Mouse (Mus musculus) lung, postnatal 25 days (tissue): ENCODE data around the gene Syt11.
"Not testable (repeated sequence)": the region's sequence is repeated elsewhere in the genome, so short reads cannot be mapped to it uniquely, and the experiment has no call there.

ENCODE experiments used
- DNase-seq: peaks from one replicate; pipeline ENCODE4 v3.0.0; 2022; ENCODE audit warnings: low spot score

The Syt11 gene

GRCm38 (mm10) chr3:88736556-88736955 is 38.4 kb downstream of the Syt11 start:
- no peak for DNase-seq

DNA sequence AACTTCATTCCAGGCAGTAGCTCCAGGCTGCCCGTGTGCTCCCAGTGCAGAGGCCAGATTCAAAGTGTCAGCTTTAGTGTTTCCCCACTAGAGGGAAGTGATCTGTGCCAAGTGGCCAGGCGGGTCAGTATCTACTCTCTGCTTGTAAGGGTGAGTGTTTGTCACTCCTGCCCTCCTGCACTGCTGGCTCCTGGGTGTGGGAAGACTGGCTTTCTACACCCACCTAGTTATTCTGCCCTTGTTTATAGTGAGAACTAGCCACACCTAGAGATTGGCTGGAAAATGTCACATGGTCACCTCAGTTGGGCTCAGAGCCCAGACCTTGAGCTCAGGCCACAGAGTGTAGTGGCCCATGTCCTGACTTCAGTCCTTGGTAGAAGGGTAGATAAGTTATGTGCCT is 55.9 kb downstream of the Syt11 start:
- peak; percentile 73 for DNase-seq

DNA sequence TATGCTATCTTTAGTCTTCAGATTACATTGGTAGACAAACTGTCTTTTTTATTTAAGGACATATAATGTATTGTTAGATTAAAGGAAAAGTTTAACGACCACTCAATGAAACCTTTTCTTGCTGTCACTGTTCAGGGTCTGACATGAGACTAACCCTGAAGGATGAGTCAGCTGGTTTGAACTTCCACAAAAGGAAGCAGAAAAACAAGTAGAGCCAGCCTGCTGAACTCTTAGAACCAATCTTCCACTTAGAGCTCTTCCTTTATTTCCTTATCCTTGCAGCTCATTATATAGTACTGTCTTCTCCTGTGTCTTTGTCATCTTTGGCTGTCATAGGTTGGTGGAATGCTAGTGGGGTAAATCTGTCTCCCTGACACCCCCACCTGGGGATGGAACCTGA is 57.1 kb downstream of the Syt11 start:
- DNase-seq = peak; percentile 22

- peak; percentile 25 for DNase-seq
These were observed 57.7 kb downstream of the Syt11 start for GRCm38 (mm10) chr3:88717198-88717798.

DNA sequence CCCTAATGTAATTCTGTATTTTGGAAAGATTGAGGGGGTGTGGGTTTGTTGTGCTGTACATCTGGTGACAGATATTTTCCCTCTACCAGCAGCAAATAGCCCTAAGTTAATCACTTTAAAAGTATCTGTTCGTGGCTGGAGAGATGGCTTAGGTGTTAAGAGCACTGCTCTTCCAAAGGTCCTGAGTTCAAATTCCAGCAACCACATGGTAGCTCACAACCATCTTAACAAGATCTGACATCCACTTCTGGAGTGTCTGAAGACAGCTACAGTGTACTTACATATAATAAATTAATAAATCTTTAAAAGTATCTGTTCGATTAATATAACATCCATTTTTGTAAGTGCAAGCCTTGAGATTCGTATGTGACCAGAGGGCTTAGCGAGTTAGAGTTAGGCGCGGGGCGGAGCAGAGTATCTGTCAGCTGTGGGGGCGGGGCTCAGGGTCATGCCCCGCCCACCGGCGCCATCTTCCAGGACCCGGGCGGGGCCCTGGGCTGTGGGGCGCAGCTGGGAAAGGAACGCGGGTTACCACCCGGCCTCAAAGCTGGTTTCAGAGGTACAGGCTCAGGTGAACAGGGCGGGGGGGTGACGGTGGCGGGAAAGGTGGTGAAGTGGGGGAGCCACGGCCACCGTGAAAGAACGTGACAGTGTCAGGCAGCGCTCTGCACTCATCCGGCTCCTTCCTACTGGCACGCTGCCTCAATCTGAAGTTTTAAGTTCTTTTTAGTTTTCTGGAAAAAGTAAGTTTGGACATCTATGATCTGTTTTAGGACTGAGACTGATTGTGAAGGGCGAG is 58.4 kb downstream of the Syt11 start, which contains the start of gene Rit1:
Rit1 (plus strand) TSS at position 440 of the 799 bp plus-strand sequence.
- DNase-seq = peak; percentile 82

DNA sequence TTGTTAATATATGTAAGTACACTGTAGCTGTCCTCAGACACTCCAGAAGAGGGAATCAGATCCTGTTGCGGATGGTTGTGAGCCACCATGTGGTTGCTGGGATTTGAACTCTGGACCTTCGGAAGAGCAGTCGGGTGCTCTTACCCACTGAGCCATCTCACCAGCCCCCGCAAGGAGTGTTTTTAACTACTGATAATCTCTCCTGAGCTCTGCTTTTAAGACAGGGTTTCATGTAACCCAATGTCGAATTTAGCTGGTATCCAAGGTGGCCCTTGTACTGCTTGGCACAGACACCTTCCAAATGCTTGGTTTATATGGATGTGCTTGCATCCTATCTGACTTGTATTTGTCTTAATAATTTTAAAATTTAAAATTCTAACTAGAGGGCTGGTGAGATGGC is 59.2 kb downstream of the Syt11 start:
- DNase-seq = not testable (repeated sequence)

DNA sequence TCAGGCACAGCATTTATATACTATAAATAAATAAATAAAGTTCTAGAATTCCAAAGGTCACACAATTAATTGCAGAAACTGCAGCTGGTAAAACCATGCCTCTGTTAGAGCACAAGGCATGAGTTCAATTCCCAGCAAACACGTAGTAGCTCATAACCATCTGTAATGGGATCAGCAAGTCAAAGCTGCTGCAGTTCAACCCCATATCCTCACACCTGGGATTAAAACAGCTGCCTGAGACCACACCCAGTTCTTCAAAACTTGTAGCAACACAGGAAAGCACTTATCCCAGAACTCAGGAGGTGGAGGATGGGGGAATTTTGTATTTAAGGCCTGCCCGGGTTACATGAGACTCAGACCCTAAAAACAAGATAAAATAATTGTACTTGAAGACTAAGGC is 60.2 kb downstream of the Syt11 start:
- no peak for DNase-seq

- DNase-seq = no peak
These were observed 61.3 kb downstream of the Syt11 start for GRCm38 (mm10) chr3:88713709-88714108.

- DNase-seq = no peak
These were observed 73.7 kb downstream of the Syt11 start for GRCm38 (mm10) chr3:88701222-88701621.

DNA sequence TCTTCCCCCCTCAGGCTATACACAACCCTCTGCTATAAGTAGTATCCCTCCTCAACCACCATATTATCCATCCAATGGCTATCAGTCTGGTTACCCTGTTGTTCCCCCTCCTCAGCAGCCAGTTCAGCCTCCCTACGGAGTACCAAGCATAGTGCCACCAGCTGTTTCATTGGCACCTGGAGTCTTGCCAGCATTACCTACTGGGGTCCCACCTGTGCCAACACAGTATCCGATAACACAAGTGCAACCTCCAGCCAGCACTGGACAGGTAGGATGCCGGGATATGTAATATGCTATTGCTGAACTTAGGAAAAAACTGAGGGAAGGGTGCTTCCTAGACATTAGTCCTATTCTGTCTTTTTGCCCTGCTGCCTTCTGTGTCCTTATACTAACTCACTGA is 74.7 kb downstream of the Syt11 start:
- DNase-seq = no peak

GRCm38 (mm10) chr3:88698834-88699233 is 76.1 kb downstream of the Syt11 start:
- DNase-seq = no peak

- no peak for DNase-seq
These were observed 76.9 kb downstream of the Syt11 start for GRCm38 (mm10) chr3:88698051-88698450.

DNA sequence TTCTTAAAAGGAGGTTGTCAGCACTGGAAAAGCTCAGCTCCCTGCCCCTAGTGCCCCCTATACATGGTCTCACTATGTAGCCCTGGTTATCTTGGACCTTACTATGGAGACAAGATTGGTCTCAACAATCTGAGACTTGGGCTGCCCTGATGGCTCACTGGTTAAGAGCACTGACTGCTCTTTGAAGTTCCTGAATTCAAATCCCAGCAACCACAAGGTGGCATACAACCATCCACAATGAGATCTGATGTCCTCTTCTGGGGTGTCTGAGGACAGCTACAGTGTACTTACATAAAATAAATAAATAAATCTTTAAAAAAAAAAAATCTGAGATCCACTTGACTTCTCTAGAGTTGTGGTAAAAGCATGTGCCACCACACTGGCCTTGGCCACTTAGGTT is 79.4 kb downstream of the Syt11 start:
- no peak for DNase-seq
